In the genomic region with DNA sequence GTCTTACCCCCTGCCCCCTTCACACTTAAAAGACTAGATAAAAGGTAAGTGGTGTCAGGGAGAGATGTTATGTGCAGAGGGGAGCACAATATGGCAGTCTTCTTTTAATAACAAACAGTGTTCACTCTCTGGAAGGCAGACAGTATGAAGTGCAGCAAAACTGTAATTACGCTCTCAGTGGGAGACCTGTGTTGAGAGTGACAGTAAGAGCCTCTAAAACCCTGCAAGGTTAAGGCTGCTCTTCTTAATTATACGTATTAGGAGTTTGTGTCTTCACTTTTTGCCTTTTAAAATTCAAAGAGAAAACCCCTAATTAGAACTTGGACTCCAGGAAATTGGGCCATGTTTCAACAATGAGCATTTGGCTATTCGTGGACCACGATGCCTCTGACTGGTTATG, we compare ENCODE assay signal across 11 mouse cellular contexts.
"Had no signal": no experiment of that assay in that cellular context is flagged by ENCODE, and none has a peak within 500 bp of the region (broad histone marks: within the 10 kb centered on the region; RNA-seq: fewer than 3 reads in every experiment).

No protein-coding gene starts in this region.

- DNase-seq: lung, adult 2 months; right cerebral cortex, postnatal 4 days; spleen, adult 18-20 months; thymus, adult 18-20 months; thymus, postnatal 25 days had no signal

- H3K9ac ChIP-seq: liver, embryonic 15.5 days; midbrain, embryonic 13.5 days had no signal

- H3K27ac ChIP-seq: kidney, postnatal 0 days; limb, embryonic 10.5 days; liver, embryonic 15.5 days; midbrain, embryonic 13.5 days had no signal

- H3K4me3 ChIP-seq: limb, embryonic 10.5 days; liver, embryonic 15.5 days; midbrain, embryonic 13.5 days had no signal

- H3K27me3 ChIP-seq: liver, embryonic 15.5 days; midbrain, embryonic 13.5 days had no signal

- H3K4me1 ChIP-seq: liver, embryonic 15.5 days; midbrain, embryonic 13.5 days had no signal

- H3K9me3 ChIP-seq: limb, embryonic 10.5 days; liver, embryonic 15.5 days; midbrain, embryonic 13.5 days had no signal

- H3K4me2 ChIP-seq: liver, embryonic 11.5 days; liver, embryonic 15.5 days; midbrain, embryonic 13.5 days had no signal

- H3K36me3 ChIP-seq: limb, embryonic 10.5 days; liver, embryonic 15.5 days; midbrain, embryonic 13.5 days had no signal

- ATAC-seq: lung, postnatal 0 days; midbrain, embryonic 13.5 days had no signal
